Mouse (Mus musculus): Measurements from ENCODE around the gene Cyb5r1.

DNA sequence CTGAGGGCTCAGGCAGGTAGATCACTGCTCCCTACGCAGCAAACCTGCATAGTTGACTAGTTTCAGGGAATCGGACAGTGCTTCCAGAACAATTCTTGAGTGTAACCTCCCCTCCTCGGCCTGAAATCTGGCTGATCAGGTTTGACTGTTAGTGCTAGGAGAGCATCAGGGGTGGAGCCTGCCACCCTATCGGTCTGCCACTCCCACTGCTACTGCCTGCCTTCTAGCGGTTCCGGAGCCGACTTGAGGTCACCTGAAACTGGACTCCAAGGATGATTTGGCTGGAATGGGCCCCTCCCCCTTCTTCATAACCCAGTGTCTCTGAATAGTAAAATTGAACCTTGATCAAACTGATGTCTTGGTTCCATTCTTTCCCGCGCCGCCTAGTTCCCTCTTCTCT lies 27.6 kb downstream of the Cyb5r1 start:
- no peak for TF ChIP-seq CTCF (IDR thresholded peaks at IDR 0.05; ENCODE audit: extremely low read depth, insufficient read depth, low read length)
- TF ChIP-seq POLR2A (IDR thresholded peaks at IDR 0.05; ENCODE audit: extremely low read depth, insufficient read depth, low read length): no peak

Data from cortical plate, adult 2 months (tissue).